Mouse (Mus musculus) heart, embryonic 11.5 days (tissue): ENCODE measurements around the gene Slc15a3. TPM values are rescaled to one million over a fixed set of nuclear protein-coding genes. Genes with fewer than 3 reads are reported as not detected.

Experiments
- ATAC-seq: fragments of 200-750 bp; cut with Nextera tagmentation; replicated peaks from 2 replicates; pipeline ENCODE4 v1.8.0; 2017; ENCODE audit warnings: moderate library complexity; ENCODE audit not compliant: insufficient number of reproducible peaks, low FRiP score, low TSS enrichment
- H3K27ac ChIP-seq: fragments of 300-500 bp; sonication (generic); 2 replicates; pipeline ENCODE4 v1.5.1; 2014; ENCODE audit warnings: mild to moderate bottlenecking, low read depth, low read length
- H3K27me3 ChIP-seq: fragments of 300-500 bp; sonication (generic); 2 replicates; pipeline ENCODE4 v1.6.1; 2014; ENCODE audit warnings: mild to moderate bottlenecking, low read length, mixed read lengths; ENCODE audit not compliant: control insufficient read depth, insufficient read depth
- H3K36me3 ChIP-seq: fragments of 300-500 bp; sonication (generic); 2 replicates; pipeline ENCODE4 v1.6.1; 2014; ENCODE audit warnings: mild to moderate bottlenecking, low read length, moderate library complexity, mixed read lengths; ENCODE audit not compliant: control insufficient read depth, insufficient read depth
- H3K4me1 ChIP-seq: fragments of 300-500 bp; sonication (generic); 2 replicates; pipeline ENCODE4 v1.6.1; 2014; ENCODE audit warnings: low read length; ENCODE audit not compliant: control insufficient read depth, insufficient read depth
- H3K4me2 ChIP-seq: fragments of 300-500 bp; sonication (generic); 2 replicates; pipeline ENCODE4 v1.6.1; 2014; ENCODE audit warnings: mild to moderate bottlenecking, moderate library complexity
- H3K4me3 ChIP-seq: fragments of 300-500 bp; sonication (generic); 2 replicates; pipeline ENCODE4 v1.5.1; 2014; ENCODE audit warnings: low read depth, low read length
- H3K9ac ChIP-seq: fragments of 300-500 bp; sonication (generic); 2 replicates; pipeline ENCODE4 v1.6.1; 2014; ENCODE audit warnings: mild to moderate bottlenecking, low read depth, low read length, moderate library complexity
- H3K9me3 ChIP-seq: fragments of 300-500 bp; sonication (generic); replicated peaks from 2 replicates; pipeline ENCODE4 v1.6.1; 2016; ENCODE audit warnings: low read length; ENCODE audit not compliant: control insufficient read depth
- WGBS: fragments of 180-500 bp; shearing (Covaris S2); extraction: QIAGEN DNeasy Blood & Tissue Kit; methylation state at CpG from one replicate; pipeline ENCODE4 v1.1.7; 2014; ENCODE audit not compliant: insufficient replicate concordance; 5-methylcytosine and 5-hydroxymethylcytosine counted together
- polyA plus RNA-seq: library from polyadenylated mRNA; unstranded; fragments of >200 nt; fragmentation: Nextera tagmentation; extraction: Ambion mirVana; gene quantifications from 2 replicates; pipeline ENCODE4 v1.2.1, GENCODE M21; 2014

Slc15a3 gene
- polyA plus RNA-seq, 1 experiment from 2014 or later: 0.19 TPM

GRCm38 (mm10) chr19:10868623-10869141, 29.2 kb downstream of the Slc15a3 start:
- Histone ChIP-seq H3K9ac (peak overlapping the region; percentile 87), H3K4me2 (peak overlapping the region; percentile 80), H3K9me3 (peaks cover 2% of the 10 kb centered on the region; the same call in 1 of the 2 replicates), H3K4me3 (peak overlapping the region; percentile 70), H3K36me3 (peaks cover 46% of the 10 kb centered on the region), H3K4me1 (peaks cover 15% of the 10 kb centered on the region), H3K27me3 (no peaks in the 10 kb centered on the region), H3K27ac (no peak overlapping the region)
- under 1% methylated on average over 17 of the region's 17 CpGs for WGBS
- ATAC-seq: peak; percentile 9; the same call in 1 of the 2 replicates

- H3K36me3 ChIP-seq: peaks cover 46% of the 10 kb centered on the region
These were observed 29.8 kb downstream of the Slc15a3 start for GRCm38 (mm10) chr19:10869241-10869885.

GRCm38 (mm10) chr19:10869886-10870527, 30.5 kb downstream of the Slc15a3 start, which contains the start of gene Tmem132a:
Gene Tmem132a (minus strand): TSS chr19:10869940.
- H3K36me3 ChIP-seq: peaks cover 41% of the 10 kb centered on the region
- no peak for ATAC-seq
- WGBS: 4% methylated on average over 8 of the region's 8 CpGs
- peak within 1 kb of the TSS; percentile 87 for H3K9ac ChIP-seq
- peak within 1 kb of the TSS; percentile 52; the same call in 1 of the 2 replicates for H3K27ac ChIP-seq
- peak within 1 kb of the TSS; percentile 70 for H3K4me3 ChIP-seq
- H3K4me1 ChIP-seq: peaks cover 15% of the 10 kb centered on the region
- no peaks in the 10 kb centered on the region for H3K27me3 ChIP-seq
- peak within 1 kb of the TSS; percentile 80 for H3K4me2 ChIP-seq
- H3K9me3 ChIP-seq: peaks cover 2% of the 10 kb centered on the region; the same call in 1 of the 2 replicates

More at GRCm38 (mm10) chr19:10869241-10869885, 29.8 kb downstream of the Slc15a3 start:
- Histone ChIP-seq H3K4me2 (peak overlapping the region; percentile 80), H3K4me3 (peak overlapping the region; percentile 70), H3K9me3 (peaks cover 2% of the 10 kb centered on the region; the same call in 1 of the 2 replicates), H3K4me1 (peaks cover 15% of the 10 kb centered on the region), H3K27ac (peak overlapping the region; percentile 52; the same call in 1 of the 2 replicates), H3K9ac (peak overlapping the region; percentile 87), H3K27me3 (no peaks in the 10 kb centered on the region)
- peak; percentile 81 for ATAC-seq
- 0% methylated on average over 43 of the region's 43 CpGs for WGBS

DNA sequence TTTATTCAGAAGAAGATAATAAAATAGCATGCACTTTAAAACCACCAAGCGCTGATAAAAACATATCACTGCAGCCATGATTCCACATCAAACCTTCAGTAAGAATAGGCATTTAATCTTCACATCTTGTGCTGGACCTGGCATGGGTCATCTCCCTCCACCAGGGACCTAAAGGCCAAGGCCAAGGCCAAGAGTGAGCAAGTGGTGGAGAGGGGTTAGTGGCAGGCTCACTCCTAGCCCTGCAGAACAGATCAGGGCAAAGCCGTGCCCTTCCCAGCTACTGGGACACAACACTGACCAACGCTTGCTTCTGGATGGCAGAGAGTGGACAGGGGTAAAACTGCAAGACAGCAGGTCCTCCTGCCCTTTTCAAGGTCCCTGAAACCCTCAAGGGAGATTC, 31.1 kb downstream of the Slc15a3 start:
- H3K27ac ChIP-seq: no peak overlapping the region
- no peaks in the 10 kb centered on the region for H3K27me3 ChIP-seq
- H3K4me3 ChIP-seq: no peak overlapping the region
- H3K36me3 ChIP-seq: peaks cover 34% of the 10 kb centered on the region
- WGBS: 85% methylated on average over 3 of the region's 3 CpGs
- H3K9me3 ChIP-seq: peaks cover 2% of the 10 kb centered on the region; the same call in 1 of the 2 replicates
- H3K4me1 ChIP-seq: peaks cover 15% of the 10 kb centered on the region
- ATAC-seq: no peak
- no peak overlapping the region for H3K4me2 ChIP-seq
- no peak overlapping the region for H3K9ac ChIP-seq

GRCm38 (mm10) chr19:10871328-10871961, 31.9 kb downstream of the Slc15a3 start:
- 71% methylated on average over 14 of the region's 14 CpGs for WGBS
- Histone ChIP-seq H3K27ac (no peak overlapping the region), H3K9me3 (peaks cover 2% of the 10 kb centered on the region; the same call in 1 of the 2 replicates), H3K27me3 (no peaks in the 10 kb centered on the region), H3K4me3 (no peak overlapping the region), H3K4me2 (no peak overlapping the region), H3K36me3 (peaks cover 30% of the 10 kb centered on the region), H3K9ac (no peak overlapping the region), H3K4me1 (peaks cover 15% of the 10 kb centered on the region)
- ATAC-seq: no peak

DNA sequence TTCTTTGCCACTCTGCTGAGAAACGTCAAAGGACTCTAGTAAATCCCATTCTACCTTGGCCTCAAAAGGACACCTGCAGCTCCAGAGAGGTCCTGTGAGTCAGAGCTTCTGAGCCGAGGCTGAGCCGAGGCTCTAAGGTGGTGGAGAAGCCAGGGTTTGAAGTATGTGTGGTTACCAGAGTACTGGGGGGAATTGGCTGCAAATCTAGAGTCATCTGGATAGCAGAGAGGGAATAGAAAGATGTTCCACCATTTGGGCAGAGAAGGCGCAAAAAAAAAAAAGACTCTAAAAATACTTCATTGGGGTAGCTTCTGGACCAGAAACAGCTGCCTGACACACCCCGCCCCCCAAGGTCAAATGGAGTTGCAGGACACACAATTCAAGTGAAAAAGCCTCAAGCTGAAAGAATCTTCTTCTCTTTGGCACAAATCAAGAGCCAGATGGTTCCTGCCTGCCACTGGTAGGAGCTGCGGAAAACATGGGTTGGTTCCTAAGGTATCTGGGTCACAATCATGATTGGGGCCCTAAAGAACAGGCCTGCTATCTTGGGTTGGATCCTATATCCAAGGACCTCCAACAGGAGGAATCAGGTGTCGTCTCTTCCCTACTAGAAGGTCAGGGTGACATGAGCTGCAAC, 38.8 kb downstream of the Slc15a3 start:
- Histone ChIP-seq H3K36me3 (peaks cover 9% of the 10 kb centered on the region), H3K4me2 (no peak overlapping the region), H3K9me3 (peaks cover 2% of the 10 kb centered on the region; the same call in 1 of the 2 replicates), H3K27ac (no peak overlapping the region), H3K4me1 (peaks cover 11% of the 10 kb centered on the region), H3K27me3 (no peaks in the 10 kb centered on the region), H3K9ac (no peak overlapping the region), H3K4me3 (no peak overlapping the region)
- ATAC-seq: no peak
- WGBS: 86% methylated on average over 7 of the region's 7 CpGs

DNA sequence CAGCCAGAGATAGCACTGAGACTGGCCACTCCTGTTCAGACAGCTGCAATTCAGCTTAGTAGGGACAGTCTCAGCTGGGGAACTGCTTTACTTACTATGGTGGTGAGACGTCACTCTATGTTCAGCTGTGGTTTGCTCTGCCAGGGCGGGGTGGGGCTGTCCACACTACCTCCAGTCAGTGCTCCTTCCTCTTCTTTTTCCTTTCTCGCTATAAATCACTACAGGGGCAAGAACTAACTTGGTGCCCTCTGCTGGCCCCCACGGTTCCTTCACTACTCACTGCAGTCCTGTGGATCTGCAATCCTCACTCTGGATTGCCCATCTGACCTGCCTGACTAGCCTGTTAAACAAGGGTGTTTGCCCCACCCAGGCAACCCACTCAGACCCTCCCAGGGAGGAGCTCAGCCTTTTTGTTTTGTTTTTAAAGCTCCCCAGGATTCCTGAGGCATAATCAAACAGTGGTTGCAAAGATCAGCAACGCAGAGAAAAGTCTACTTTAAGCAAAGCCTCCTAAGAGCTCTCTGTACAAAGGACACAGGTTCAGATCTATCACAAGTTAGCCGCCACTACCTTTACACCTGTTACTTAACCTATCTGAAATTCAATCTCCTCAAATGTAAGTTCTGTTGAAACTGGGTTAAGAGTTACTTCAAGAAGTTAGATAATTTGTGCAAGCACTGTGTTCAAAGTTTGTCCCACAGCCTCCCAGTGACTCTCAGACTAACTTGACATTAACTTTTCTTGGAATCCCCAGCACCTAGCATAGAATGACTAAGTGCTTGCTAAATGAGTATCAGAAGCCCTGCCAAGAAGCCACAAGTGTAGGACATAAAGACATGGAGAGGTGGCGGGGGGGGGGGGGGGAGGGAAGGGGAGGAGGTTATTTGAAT, 40.8 kb downstream of the Slc15a3 start:
- Histone ChIP-seq H3K4me2 (peak overlapping the region; percentile 95), H3K4me3 (peak overlapping the region; percentile 51), H3K27me3 (no peaks in the 10 kb centered on the region), H3K27ac (no peak overlapping the region), H3K9ac (peak overlapping the region; percentile 80), H3K4me1 (peaks cover 11% of the 10 kb centered on the region), H3K36me3 (no peaks in the 10 kb centered on the region), H3K9me3 (no peaks in the 10 kb centered on the region)
- ATAC-seq: no peak
- WGBS: 64% methylated on average over 7 of the region's 7 CpGs
